Mouse (Mus musculus): ENCODE data around the gene Map3k12. TPM values are rescaled to one million over a fixed set of nuclear protein-coding genes. Genes with fewer than 3 reads are reported as not detected.

Gene Map3k12
- polyA plus RNA-seq, 1 experiment from 2014 or later = 13.4 TPM

DNA sequence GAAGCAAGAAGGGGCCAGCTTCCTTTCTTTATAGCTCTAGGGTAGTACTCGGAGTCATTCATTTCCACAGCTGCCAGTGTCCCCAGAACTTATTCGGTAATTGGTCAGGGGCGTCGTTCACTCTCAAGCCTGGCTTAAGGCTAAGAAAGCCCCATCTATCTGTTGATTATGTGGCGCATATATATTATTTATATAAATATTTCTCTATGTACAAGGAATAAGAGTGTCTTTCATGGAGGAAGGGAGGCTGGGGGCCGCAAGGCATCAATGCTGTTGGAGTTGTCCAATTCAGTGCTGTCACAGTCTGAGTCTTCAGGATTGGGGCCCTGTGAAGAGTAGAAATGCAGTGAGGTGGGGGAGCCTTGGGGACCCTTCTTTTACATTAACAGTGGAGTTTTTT lies 17.0 kb downstream of the Map3k12 start:
- Histone ChIP-seq H3K9me3 (no peaks in the 10 kb centered on the region), H3K9ac (no peak overlapping the region), H3K4me3 (replicated peaks) (no peak overlapping the region), H3K27ac (no peak overlapping the region), H3K27me3 (replicated peaks) (no peaks in the 10 kb centered on the region), H3K4me1 (no peaks in the 10 kb centered on the region), H3K36me3 (peaks cover 64% of the 10 kb centered on the region), H3K4me2 (no peak overlapping the region)
- no peak for ATAC-seq (ENCODE audit: insufficient read depth, low FRiP score, low read depth)
- 82% methylated on average over 6 of the region's 6 CpGs for WGBS

DNA sequence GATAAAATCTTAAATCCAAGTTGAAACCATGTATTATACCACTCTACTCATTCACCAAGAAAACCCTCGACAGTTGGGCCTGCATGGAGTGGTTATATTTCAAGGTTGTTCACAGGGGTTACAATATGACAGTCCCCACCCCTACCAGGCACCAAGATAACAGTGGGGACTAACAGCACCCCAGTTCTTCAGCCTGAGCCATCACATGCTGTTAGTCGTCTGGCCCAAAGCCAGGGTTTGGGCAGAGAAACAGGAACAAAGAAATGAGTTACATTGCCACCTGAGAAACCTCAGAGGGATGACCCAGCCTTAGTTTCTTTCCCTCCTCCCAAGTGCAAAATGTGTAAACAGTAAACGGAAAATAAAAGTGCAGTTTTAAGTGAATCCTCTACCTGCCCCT lies 17.5 kb downstream of the Map3k12 start:
- H3K4me2 ChIP-seq = no peak overlapping the region
- H3K9ac ChIP-seq = no peak overlapping the region
- no peak overlapping the region for H3K27ac ChIP-seq
- 66% methylated on average over 3 of the region's 3 CpGs for WGBS
- H3K36me3 ChIP-seq = peaks cover 64% of the 10 kb centered on the region
- H3K27me3 ChIP-seq (replicated peaks) = no peaks in the 10 kb centered on the region
- no peaks in the 10 kb centered on the region for H3K4me1 ChIP-seq
- no peak overlapping the region for H3K4me3 ChIP-seq (replicated peaks)
- no peaks in the 10 kb centered on the region for H3K9me3 ChIP-seq
- ATAC-seq (ENCODE audit: insufficient read depth, low FRiP score, low read depth) = no peak

DNA sequence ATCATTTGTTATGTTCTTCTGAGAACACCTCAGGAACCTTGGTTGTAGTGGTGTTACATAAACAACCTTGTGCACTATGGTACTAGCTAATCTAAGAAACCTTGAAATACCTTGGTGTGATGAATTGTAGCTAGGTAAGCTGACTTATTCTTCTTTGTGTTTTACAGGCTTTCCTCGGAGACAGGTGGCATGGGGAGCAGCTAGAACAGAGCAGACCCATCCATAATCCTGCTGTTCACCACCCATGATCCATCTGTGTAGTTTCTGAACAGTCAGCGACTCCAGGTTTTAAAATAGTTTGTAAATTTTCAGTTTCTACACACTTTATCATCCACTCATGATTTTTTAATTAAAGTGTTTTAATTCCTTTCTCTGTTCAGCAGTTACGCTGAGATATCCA lies 18.5 kb downstream of the Map3k12 start:
- Histone ChIP-seq H3K9me3 (no peaks in the 10 kb centered on the region), H3K4me2 (no peak overlapping the region), H3K36me3 (peaks cover 66% of the 10 kb centered on the region), H3K27ac (no peak overlapping the region), H3K27me3 (replicated peaks) (no peaks in the 10 kb centered on the region), H3K4me3 (replicated peaks) (no peak overlapping the region), H3K4me1 (no peaks in the 10 kb centered on the region), H3K9ac (no peak overlapping the region)
- WGBS = 85% methylated on average over 3 of the region's 3 CpGs
- no peak for ATAC-seq (ENCODE audit: insufficient read depth, low FRiP score, low read depth)

DNA sequence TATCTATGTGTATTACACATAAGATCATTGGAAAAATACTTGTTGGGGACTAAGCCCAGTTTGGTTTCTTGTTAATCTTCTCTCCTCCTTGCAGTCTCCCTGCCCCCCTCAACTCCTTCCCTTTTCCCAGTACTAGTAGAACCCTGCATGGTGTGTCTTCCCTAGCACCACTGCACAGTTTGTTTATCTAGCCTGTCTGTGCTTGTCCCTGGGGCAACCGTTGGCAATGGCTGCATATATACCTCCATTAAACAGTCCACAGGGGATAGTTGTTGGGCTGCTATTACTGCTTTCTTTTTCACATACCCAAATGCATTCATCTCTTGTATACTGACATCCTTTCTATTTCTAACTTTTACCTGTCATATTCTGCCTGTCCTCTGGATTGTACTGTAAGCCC lies 29.2 kb downstream of the Map3k12 start:
- H3K27me3 ChIP-seq (replicated peaks) = no peaks in the 10 kb centered on the region
- no peak overlapping the region for H3K4me2 ChIP-seq
- no peaks in the 10 kb centered on the region for H3K4me1 ChIP-seq
- no peak overlapping the region for H3K27ac ChIP-seq
- ATAC-seq (ENCODE audit: insufficient read depth, low FRiP score, low read depth) = no peak
- no peak overlapping the region for H3K4me3 ChIP-seq (replicated peaks)
- peaks cover 67% of the 10 kb centered on the region for H3K36me3 ChIP-seq
- no peak overlapping the region for H3K9ac ChIP-seq
- H3K9me3 ChIP-seq = no peaks in the 10 kb centered on the region
- 31% methylated on average over 1 of the region's 1 CpGs for WGBS

DNA sequence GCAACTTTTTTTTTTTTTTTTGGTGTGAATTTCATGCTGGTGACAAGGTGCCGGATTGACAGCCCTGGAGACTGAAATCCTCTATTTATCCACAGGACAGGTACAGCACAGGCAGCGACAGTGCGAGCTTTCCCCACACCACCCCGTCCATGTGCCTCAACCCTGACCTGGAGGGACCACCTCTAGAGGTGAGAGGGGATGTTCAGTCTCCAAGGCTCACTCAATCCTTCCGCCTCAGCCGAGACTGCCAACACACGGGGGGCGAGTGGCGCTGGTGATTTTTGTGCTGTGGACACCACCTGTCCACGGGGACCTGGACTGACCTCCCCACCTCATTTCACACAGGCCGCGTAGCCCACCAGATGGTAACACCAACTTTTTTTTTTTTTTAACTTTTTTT lies 31.0 kb downstream of the Map3k12 start:
- no peak overlapping the region for H3K4me3 ChIP-seq (replicated peaks)
- no peak overlapping the region for H3K9ac ChIP-seq
- H3K27me3 ChIP-seq (replicated peaks) = no peaks in the 10 kb centered on the region
- H3K36me3 ChIP-seq = peaks cover 69% of the 10 kb centered on the region
- H3K4me1 ChIP-seq = no peaks in the 10 kb centered on the region
- H3K9me3 ChIP-seq = no peaks in the 10 kb centered on the region
- no peak overlapping the region for H3K27ac ChIP-seq
- ATAC-seq (ENCODE audit: insufficient read depth, low FRiP score, low read depth) = no peak
- no peak overlapping the region for H3K4me2 ChIP-seq
- 93% methylated on average over 12 of the region's 12 CpGs for WGBS

DNA sequence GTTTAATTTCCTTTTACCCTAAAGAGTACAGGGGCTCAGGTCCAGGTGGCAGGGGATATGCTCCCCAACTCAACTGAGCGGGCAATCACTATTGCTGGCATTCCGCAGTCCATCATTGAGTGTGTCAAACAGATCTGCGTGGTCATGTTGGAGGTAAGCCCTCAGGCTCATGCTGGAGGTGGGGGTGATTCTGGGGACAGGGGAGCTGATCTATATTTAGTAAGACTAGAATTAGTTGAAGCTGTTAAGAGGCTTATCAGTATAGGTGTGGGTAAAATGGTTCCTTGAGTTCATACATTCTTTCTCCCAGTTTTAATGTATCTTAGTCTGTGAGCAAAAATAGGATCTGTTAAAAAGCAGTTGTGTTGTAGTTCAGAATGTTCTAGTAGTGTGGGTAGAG lies 33.7 kb downstream of the Map3k12 start:
- H3K9me3 ChIP-seq = no peaks in the 10 kb centered on the region
- 86% methylated on average over 3 of the region's 3 CpGs for WGBS
- no peak overlapping the region for H3K9ac ChIP-seq
- no peak overlapping the region for H3K27ac ChIP-seq
- H3K36me3 ChIP-seq = peaks cover 49% of the 10 kb centered on the region
- H3K4me3 ChIP-seq (replicated peaks) = no peak overlapping the region
- H3K4me2 ChIP-seq = no peak overlapping the region
- H3K27me3 ChIP-seq (replicated peaks) = no peaks in the 10 kb centered on the region
- no peaks in the 10 kb centered on the region for H3K4me1 ChIP-seq
- no peak for ATAC-seq (ENCODE audit: insufficient read depth, low FRiP score, low read depth)

DNA sequence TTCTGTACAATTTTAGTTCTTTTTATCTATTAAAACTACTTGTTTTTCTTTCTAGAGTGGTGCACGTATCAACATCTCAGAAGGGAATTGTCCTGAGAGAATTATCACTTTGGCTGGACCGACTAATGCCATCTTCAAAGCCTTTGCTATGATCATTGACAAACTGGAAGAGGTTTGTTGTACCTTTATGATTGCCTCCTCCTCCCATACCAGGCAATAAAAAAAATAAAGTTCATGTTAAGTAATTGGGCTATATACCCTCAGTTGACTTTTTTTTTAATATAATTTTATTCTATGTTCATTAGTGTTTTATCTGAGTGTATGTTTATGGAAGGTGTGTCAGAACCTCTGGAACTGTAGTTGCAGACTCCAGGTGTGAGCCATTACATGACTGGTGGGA lies 42.3 kb downstream of the Map3k12 start:
- 88% methylated on average over 2 of the region's 2 CpGs for WGBS
- no peak for ATAC-seq (ENCODE audit: insufficient read depth, low FRiP score, low read depth)
- Histone ChIP-seq H3K27ac (no peak overlapping the region), H3K4me1 (peaks cover 3% of the 10 kb centered on the region; the same call in 1 of the 2 replicates), H3K27me3 (replicated peaks) (no peaks in the 10 kb centered on the region), H3K36me3 (peaks cover 34% of the 10 kb centered on the region), H3K4me3 (replicated peaks) (no peak overlapping the region), H3K4me2 (no peak overlapping the region), H3K9ac (no peak overlapping the region), H3K9me3 (no peaks in the 10 kb centered on the region)

DNA sequence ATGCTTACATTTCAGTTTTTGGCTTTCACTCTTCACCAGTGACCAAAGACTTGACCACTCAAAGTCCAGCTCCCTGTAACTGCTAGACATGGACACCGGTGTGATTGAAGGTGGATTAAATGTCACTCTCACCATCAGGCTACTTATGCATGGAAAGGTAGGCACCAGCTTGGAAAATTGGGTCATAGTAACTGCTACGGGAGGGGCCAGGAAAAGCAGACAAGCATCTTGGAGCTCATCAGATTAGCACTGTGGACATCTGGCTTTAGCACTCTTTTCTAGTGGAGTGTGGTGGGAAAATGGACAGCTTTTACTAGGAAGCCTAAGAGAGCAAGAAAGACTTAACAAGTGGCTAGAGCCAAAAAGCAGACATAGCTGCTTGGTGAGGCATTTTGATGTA lies 43.6 kb downstream of the Map3k12 start:
- no peak overlapping the region for H3K4me3 ChIP-seq (replicated peaks)
- no peaks in the 10 kb centered on the region for H3K9me3 ChIP-seq
- H3K4me1 ChIP-seq = peaks cover 3% of the 10 kb centered on the region; the same call in 1 of the 2 replicates
- 67% methylated on average over 2 of the region's 2 CpGs for WGBS
- H3K27me3 ChIP-seq (replicated peaks) = no peaks in the 10 kb centered on the region
- no peak overlapping the region for H3K4me2 ChIP-seq
- no peak overlapping the region for H3K9ac ChIP-seq
- no peak overlapping the region for H3K27ac ChIP-seq
- peaks cover 32% of the 10 kb centered on the region for H3K36me3 ChIP-seq
- ATAC-seq (ENCODE audit: insufficient read depth, low FRiP score, low read depth) = no peak

DNA sequence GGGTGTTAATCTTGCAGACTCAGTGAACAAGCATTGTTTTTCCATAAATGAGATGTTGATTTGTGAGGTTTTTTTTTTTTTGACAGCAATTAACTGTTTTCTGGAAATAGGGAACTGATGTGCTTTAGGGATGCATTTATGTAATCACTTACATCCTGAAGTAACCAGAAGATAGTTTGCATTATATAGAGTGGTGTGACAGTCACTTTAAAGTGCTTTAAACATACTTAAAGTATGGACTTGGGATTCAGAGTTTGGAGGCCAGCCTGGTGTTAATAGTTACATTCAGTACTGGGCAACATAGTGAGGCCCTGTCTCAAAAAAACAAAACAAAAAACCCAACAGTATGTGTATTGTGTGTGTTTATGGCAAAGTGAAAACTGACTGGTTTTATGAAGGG lies 45.1 kb downstream of the Map3k12 start:
- Histone ChIP-seq H3K36me3 (peaks cover 25% of the 10 kb centered on the region), H3K4me2 (peak overlapping the region; percentile 58), H3K4me1 (peaks cover 3% of the 10 kb centered on the region; the same call in 1 of the 2 replicates), H3K27me3 (replicated peaks) (no peaks in the 10 kb centered on the region), H3K4me3 (replicated peaks) (peak overlapping the region; percentile 88; the same call in 1 of the 2 replicates), H3K9ac (no peak overlapping the region), H3K27ac (no peak overlapping the region), H3K9me3 (no peaks in the 10 kb centered on the region)
- no peak for ATAC-seq (ENCODE audit: insufficient read depth, low FRiP score, low read depth)

DNA sequence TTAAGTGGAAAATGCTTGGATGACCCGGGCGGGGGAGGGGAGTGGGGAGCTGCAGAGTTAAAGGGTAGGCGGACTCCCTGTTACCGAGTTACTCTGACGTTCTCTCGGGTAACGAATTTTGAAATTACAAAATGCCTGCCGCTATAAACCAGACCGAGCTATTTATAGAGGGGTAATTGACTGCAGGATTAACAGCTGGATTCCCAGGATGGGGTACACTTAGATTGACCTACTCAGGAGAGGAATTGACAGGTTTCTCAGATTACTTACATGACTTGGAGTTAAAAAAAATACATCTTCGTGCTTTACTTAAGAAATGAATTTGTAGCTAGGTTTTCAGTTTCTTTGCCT lies 45.6 kb downstream of the Map3k12 start:
- ATAC-seq (ENCODE audit: insufficient read depth, low FRiP score, low read depth) = no peak
- Histone ChIP-seq H3K36me3 (peaks cover 22% of the 10 kb centered on the region), H3K4me1 (peaks cover 3% of the 10 kb centered on the region; the same call in 1 of the 2 replicates), H3K4me2 (peak overlapping the region; percentile 58), H3K9ac (peak overlapping the region; percentile 93), H3K9me3 (no peaks in the 10 kb centered on the region), H3K27me3 (replicated peaks) (no peaks in the 10 kb centered on the region), H3K27ac (peak overlapping the region; percentile 97), H3K4me3 (replicated peaks) (peak overlapping the region; percentile 88)
- WGBS = under 1% methylated on average over 10 of the region's 10 CpGs

DNA sequence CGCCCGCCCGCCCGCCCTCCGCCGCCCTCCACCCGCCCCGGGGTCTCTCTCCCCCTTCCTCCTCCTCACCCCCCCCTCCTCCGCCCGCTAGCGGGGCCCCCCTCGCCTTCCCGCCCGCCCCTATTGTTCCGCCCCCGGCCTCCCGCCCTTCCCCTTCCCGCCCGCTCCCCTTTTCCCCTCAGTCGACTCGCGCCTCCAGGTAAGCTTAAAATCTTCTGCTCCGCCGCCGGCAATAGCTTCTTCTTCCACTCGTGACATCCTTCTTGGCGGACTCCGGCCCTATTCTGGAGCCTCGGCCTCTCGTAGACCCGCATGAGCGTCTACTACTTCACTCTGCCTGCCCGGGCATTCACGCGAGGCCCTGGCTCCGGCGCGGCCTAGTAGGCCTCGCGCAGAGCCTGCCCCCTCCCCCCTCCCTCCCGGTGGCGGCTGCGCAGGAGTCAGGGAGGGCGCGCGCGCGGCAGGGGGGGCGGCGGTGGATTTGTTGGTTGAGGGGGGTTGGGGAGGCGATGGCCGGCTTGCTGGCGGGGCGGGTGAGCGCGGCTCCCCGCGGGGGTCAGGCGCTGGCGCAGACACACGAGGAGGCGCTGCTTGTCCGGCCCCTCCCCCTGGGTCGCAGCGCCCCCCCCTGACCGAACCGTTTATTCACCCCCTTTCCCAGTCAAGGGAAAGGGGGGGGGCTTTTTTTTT lies 46.1 kb downstream of the Map3k12 start:
- ATAC-seq (ENCODE audit: insufficient read depth, low FRiP score, low read depth) = peak; percentile 54
- Histone ChIP-seq H3K9me3 (no peaks in the 10 kb centered on the region), H3K9ac (peak overlapping the region; percentile 93), H3K27ac (peak overlapping the region; percentile 97), H3K4me2 (peak overlapping the region; percentile 58), H3K36me3 (peaks cover 17% of the 10 kb centered on the region), H3K4me1 (peaks cover 3% of the 10 kb centered on the region; the same call in 1 of the 2 replicates), H3K27me3 (replicated peaks) (no peaks in the 10 kb centered on the region), H3K4me3 (replicated peaks) (peak overlapping the region; percentile 88)
- 1% methylated on average over 38 of the region's 67 CpGs for WGBS

DNA sequence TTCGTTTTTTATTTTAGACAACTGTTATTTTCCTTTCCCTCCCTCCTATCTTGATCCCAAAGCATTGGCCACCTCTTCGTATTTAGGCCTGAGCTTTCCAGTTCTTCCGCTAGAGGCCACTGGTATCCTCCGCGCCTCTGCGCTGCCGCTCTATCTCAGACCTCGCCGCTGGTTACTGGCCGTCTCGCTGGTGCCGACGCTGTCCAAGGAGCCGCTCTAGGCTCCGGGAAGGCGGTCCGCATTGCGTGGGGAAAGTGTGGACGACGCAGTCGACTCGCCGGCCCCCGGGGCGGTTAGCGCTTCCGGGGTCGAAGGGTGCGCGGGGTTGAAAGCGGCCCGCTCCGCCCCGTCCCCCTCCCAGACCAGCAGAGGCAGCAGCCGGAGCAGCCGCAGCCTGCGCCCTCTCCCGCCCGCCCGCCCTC lies 46.7 kb downstream of the Map3k12 start, which contains the start of gene Pcbp2:
Gene Pcbp2, plus strand, starts transcription at position 357 of the 422 bp plus-strand sequence.
- peak; percentile 100 for ATAC-seq (ENCODE audit: insufficient read depth, low FRiP score, low read depth)

More for the DNA sequence above, 46.7 kb downstream of the Map3k12 start, which contains the start of gene Pcbp2:
- no peaks in the 10 kb centered on the region for H3K9me3 ChIP-seq
- H3K4me1 ChIP-seq = peaks cover 3% of the 10 kb centered on the region; the same call in 1 of the 2 replicates
- H3K36me3 ChIP-seq = peaks cover 11% of the 10 kb centered on the region; the same call in 1 of the 2 replicates
- H3K9ac ChIP-seq = peak within 1 kb of the TSS; percentile 93
- WGBS = under 1% methylated on average over 27 of the region's 40 CpGs
- H3K27me3 ChIP-seq (replicated peaks) = no peaks in the 10 kb centered on the region
- H3K27ac ChIP-seq = peak within 1 kb of the TSS; percentile 97
- peak within 1 kb of the TSS; percentile 88 for H3K4me3 ChIP-seq (replicated peaks)
- peak within 1 kb of the TSS; percentile 58 for H3K4me2 ChIP-seq

Measured in stomach, embryonic 15.5 days (tissue).